Mouse (Mus musculus): ENCODE data around the gene Prkab1.

The Prkab1 gene

DNA sequence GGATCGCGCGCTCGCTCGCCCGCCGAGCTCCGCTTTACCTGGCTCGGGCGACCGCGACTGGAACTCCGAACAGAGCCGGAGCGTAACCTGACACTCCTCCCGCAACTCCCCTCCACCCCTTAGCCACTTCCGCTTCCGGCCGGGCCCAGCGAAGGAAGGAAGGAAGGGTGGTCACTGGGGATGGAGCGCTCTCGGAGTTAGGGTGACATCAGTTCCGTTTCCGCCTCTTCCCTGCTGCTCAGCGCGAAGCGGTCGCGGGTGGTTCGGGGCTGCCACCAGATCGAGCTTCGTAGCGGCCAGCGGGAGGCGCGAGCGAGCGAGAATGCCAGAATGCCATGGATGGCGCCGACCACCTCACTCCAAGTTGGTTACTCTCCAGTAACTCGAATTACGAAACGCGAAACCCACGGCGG lies at the start of gene Prkab1:
Gene Prkab1 (minus strand): TSS at position 182 of the 413 bp plus-strand sequence.
- DNase-seq (ENCODE audit: low spot score): peak; percentile 59

DNA sequence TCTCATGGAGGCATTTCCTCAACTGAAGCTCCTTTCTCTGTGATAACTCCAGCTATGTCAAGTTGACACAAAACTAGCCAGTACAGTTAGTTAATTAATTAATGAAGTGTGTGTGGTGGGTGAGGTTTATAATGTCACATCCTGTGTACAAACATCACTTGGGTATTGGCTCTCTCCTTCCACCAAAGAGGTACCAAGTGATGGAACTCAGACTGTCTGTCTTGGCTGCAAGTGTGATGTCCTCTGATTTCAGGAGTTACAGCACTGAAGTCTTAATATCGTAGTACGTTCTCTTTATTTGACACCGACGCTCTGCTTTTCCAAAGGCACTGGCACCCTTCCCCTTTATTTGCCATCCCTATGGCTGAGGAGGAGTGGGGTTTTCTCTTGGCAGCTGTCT lies 45.3 kb upstream of the Prkab1 start:
- DNase-seq (ENCODE audit: low spot score): no peak

DNA sequence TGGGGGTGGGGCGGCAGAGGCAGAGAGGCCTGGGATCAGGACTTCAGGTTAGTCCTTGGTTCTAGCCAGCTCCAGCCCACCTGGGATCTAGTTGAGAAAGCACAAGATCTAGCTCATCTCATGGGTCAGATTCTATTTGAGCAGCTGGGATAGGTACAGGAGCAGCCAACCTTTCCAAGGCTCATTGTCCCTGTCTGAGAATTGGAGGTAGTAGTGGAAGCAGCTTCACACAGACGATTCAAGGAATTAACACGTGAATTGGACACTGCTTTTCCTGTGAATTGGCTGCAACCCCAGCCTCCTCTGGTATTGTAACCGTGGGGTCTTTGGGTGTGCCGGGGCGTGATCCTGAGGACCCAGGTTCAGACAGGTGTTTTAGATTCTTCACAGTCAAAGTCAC lies 28.5 kb upstream of the Prkab1 start:
- DNase-seq (ENCODE audit: low spot score): no peak

DNA sequence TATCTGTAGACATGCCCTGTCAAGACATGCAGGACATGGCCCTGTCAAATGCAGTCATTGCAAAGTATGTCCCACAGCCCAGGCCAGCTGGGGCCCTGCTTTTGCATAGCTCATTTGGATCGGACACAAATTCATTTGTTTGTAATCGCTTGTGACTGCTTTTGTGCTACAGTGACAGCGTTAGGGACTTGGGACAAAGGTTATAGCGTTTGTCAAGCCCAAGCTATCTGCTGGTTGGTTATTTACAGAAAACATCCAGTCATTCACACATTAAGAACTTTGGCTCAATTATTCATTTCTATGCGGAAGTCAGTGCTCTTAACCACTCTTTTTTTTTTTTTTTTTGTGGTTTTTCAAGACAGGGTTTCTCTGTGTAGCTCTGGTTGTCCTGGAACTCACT lies 27.9 kb upstream of the Prkab1 start:
- DNase-seq (ENCODE audit: low spot score): no peak

DNA sequence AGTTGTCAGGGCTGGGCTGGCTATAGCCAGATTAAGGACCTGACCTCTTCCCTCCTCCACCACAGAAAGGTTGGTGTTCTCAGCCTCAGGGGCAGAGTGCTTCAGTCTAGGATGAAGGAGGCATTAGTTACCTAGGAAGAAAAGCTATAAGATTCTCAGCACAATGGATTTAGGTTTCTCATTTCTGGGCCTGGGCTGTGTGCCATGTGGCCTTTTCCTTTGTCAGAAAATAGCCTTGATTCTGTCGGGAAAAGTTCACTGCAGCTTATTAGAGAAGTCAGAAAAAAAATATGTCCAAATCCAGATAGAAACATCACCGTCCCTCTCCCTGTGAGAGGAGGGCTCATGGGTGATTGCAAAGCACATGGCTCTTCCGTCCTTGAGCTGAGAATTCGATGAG lies 25.5 kb upstream of the Prkab1 start:
- DNase-seq (ENCODE audit: low spot score): no peak

DNA sequence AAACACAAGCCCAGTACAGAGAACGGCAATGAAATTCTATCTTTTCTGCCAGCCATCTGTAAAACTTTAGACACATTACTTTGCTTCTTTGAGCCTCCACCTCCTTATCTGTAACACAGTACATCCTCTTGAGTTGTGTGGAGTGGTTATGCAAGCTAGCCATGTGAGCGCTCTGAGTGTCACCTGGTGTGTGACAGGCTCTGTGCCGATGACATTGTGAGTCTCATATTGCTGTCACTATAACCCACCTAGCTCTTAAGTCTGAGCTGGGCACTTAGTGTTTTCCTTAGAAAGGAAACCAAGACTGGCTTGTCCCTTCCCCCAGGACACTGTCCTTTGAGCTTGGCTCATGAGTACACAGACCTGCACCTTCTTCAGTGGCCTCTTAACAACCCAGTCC lies 24.0 kb upstream of the Prkab1 start:
- no peak for DNase-seq (ENCODE audit: low spot score)

DNA sequence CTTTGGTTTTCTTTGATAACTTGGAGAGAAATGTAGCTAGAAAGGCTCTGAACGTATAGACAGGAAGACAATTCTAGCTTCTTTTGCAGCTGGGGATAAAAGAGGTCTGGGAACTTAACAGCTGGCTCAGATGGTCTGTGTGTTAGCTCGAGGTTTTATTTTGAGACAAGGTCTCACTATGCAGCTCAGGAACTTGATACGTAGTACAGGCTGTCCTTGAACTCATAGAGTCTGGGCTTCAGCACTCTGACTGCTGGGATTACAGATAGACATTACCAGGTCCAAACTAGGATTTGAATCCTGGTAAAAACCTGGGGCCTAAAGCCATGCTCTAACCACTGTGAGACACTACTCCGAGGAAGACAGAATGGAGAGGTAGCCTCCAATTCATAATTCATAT lies 21.9 kb upstream of the Prkab1 start:
- no peak for DNase-seq (ENCODE audit: low spot score)

DNA sequence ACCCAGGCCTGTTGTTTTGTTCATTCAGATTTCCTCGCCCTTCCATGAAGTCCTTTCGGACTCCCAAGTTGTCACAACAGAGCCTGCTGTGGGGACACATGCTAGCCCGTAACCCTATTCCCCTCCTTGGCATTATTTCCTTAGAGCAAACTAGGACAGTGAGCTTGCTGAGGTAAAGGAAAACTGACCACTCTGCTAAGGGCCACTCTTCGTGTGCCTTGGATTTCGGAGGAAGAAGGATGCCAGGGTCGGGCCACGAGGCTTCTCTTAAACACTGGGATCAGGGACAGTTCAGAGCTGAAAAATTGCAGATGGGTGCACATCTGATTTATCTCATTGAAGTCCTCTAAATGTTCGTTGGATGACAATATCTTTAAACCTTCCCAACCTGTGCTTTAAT lies 21.3 kb upstream of the Prkab1 start:
- no peak for DNase-seq (ENCODE audit: low spot score)

DNA sequence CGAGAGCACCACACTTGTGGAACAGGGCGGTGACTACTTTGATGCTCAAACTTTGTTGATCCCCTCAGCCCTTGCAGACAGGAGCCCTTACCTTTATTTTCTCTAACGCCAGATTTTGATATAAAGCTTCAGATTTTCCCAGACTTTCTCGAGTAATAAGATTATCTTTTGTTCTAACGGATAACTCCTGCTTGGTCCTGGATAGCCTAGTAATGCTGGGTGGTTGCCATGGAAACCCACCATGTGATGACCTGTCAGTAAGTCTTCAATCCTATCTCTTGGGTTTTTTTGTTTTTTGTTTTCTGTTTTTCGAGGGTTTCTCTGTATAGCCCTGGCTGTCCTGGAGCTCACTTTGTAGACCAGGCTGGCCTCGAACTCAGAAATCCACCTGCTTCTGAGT lies 17.9 kb upstream of the Prkab1 start:
- no peak for DNase-seq (ENCODE audit: low spot score)

DNA sequence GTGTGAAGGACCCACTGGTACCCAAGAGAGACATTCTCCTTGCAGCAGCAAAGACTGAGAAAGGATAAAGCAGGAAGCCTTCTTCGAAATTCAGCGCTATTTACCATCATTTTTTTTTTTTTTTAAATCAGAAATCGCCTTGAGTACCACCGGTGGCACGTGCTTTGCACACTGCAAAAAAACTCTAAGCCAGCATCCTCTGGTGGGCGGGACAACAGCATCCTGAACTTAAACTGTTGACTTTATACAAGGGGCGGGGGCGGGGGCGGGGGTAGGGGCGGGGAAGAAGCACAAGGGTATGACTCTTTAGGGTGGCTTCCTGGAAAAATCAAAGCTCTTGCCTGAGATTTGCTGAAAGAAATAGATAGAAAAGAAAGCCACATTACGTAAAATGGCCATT lies 15.4 kb upstream of the Prkab1 start:
- no peak for DNase-seq (ENCODE audit: low spot score)

DNA sequence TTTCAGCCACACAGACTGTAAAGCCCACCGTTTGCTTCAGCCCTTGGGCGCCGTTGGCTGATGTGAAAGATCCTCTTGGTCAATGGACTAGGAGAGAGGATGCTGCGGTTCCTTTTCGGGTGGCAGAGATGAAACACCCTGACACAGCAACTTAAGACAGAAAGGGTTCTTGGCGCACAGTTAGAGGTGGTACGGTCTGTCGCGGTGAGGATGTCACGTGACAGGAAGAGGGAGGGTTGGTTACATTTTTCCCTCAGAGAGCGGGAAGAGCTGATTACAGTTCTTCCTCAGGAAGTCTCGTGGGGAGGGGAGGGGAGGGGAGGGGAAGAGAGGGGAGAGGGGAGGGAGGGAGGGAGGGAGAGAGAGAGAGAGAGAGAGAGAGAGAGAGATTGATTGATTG lies 13.4 kb upstream of the Prkab1 start:
- DNase-seq (ENCODE audit: low spot score): no peak

DNA sequence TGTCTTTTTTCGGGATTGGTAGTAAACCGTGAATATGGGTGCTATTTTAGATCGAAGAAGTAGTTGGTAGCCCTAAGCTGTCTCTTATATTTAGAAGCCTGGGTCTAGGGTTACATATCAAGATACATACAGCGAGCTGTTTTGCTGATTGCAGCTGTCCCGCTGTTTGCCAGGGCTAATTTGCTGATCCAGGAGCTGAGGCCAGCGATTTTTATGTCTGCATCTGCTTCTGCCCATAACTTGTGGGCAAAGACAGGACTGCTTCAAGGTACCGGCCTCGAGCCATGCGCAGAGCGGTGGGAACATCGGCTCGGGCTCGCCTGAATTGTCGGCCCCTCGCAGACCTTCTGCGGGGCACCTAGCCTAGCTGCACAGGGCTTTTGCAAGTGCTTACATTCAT lies 12.2 kb upstream of the Prkab1 start:
- no peak for DNase-seq (ENCODE audit: low spot score)

DNA sequence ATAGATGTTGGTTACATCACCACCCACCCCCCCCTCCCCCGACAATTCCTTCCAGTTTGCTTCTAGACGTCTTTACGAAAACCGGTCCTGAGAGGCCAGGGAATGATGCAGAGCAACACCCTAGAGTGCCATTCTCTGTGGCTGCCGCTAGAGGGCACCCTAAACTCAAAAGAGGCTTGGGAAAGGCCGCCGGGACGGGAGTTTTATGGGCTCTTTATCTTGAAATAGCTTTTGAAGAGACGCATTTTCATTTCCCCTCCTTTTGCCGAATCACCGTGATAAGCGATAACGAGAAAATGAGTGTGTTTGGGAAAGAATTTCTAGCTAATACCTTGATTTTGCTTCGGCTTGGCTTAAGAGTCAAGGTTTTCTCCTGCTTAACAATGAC lies 6.9 kb upstream of the Prkab1 start:
- DNase-seq (ENCODE audit: low spot score): no peak

DNA sequence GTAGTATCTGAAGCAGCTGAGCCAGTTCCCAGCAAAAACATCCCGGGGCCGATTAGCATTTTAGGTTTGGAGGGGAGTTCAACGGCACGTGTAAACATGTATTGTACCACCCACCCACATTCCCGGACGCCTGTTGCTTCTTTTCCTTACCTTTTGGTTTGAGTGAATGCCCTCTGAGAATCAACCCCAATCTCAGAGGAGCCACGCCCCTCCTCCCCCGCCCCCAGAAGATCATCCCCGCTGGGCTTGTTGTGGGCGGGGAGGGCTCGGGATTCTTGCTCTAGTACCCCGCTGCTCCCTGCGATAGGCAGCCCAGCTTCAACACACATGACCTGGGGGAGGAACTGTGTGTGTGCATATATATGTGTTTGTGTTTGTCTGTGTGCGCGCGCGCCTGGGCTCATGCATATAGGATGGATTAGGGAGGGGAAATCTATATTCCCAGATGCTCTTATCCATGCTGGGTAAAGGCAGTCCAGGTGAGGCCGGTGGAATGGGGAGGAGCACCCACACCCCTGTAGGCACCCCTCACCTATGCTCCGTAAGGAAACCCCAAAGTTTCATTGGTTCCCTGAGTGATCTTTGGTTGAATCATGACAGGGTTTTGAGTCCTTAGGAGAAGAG lies 6.4 kb upstream of the Prkab1 start:
- no peak for DNase-seq (ENCODE audit: low spot score)

DNA sequence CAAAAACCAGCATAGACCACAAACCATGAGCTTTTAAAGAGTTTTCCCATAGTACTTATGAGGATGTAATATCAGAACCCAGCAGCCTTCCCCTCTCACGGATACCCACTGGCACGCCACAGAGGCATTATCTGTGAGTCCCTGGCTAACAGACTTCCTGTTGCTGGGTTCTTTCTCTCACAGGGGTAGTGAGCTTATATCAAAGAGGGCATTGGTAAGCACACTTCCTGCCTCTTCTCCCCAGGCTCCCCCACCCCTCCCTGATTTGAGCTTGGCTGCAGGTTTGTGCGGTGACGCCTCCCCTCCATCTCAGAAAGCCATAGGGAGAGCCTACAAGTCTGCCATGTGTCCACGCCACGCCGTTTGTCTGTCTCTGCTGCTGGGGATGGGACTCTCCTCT lies 4.8 kb upstream of the Prkab1 start:
- DNase-seq (ENCODE audit: low spot score): no peak

DNA sequence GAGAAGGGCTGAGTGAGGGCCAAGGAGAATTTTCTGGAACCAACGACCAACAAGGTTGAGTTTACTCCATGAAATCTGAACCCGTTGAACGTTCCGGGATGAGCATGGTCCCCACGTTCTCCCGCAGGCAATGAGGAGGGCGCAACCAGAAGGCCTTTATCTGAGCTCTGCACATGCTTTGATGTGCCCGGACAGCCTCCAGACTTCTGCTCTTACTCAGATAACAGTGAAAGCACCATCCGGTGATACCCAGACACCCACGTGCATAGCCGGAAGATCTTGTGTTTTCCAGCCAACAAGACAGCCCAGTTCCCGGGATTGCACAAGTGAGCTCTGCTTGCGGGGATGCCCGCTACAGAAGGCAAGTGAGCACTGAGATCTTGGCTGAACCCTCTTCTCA lies 2.3 kb upstream of the Prkab1 start:
- no peak for DNase-seq (ENCODE audit: low spot score)

DNA sequence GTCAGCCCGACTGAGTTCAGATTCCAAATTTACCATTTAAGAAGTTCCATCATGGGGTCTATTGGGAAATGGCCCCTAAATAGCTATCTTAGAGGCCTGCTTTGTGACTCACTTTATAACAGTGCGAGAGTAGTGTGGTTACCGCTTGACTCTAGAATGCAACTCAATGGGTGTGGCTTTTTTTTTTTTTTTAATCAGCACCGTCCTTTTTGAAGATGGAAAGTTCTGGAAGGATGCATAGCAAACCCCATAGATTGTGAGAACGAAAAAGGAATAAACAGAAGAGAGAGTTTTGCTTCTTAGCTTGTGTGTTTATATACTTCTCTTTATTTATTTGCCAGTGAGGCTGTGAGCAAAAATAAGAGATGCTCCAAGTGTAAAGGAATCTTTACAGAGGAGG lies 1.8 kb upstream of the Prkab1 start:
- no peak for DNase-seq (ENCODE audit: low spot score)

DNA sequence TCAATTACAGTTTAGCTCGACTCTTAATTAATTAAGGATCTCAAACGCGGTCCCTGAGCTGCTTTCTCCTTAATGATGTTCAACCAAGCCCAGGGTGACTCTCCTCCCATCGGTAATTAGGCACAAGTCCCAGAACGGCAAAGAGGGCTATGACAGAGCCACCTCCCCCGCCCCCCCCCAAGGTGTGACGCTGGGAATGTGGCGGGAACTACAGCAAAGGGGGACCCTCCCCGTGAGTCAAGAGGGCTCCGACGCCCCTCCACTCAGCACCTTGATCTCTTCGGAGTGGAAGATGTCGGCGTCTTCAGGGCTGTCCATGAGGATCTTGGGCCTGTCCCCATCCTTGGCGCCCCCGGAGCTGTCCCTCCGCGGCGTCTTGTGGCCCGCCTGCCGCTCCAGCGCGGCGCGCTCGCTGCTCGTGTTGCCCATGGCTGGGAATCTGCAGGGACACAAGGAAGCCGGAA lies 455 bp downstream of the Prkab1 start:
- no peak for DNase-seq (ENCODE audit: low spot score)

DNA sequence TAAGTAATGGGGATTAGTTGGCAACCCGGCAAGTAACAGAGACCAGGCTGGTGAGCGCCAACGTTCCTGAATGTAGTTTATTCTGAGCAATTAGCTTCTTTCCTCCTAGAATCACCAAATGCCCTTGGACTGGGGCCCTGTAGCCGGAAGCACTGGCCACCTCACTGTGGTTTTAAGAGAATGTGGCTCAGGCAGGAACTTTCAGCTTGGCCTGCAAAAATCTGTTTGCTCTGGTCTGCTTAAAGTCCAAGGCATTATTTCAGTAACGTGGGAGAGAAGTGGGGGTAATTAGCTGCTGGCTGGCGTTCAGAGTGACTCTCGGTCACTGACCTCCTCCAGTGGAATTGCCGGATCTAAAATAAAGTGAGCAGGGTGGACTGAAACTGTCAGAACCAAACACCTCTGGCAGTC lies 1.1 kb downstream of the Prkab1 start:
- no peak for DNase-seq (ENCODE audit: low spot score)

DNA sequence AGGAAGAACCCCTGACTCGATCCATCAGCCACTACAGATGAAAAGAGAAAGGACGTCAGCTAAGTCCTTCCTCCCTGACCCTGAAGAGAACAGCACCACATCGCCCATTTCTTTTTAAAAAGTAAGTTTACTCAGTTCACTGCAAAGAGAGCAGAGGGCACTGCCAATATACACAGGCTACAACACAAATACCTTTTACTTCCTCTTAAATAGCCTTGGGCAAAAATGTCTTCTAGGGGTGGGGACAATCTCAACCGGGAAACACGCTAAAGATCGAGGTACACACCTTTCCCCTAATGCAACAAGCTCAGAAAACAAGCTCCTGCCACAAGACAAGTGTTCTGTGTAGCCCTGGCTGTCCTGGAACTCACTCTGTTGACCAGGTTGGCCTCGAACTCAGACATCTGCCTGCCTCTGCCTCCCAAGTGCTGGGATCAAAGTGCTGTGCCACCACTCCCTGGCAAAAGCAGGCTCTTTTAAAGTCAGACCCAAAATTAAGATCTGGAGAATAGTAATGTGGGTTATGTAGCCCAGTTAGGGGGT lies 1.6 kb downstream of the Prkab1 start:
- no peak for DNase-seq (ENCODE audit: low spot score)

DNA sequence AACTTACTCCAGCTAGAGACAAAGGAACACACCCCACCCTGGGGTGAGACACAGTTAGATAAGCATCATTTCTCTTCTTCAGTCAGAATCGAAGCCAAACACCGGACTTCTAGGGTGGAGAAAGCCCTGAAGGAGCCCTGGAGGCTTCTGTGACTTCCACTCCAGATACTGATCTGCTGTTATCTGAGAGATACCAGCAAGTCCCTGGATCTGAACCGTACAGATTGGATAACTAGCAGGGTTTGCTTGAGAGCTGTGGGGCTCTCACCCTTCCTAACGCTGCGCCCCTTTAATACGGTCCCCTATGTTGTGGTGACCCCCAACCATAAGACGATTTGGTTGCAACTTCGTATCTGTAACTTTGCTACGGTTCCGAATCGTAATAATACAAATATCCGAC lies 2.2 kb downstream of the Prkab1 start:
- DNase-seq (ENCODE audit: low spot score): no peak

DNA sequence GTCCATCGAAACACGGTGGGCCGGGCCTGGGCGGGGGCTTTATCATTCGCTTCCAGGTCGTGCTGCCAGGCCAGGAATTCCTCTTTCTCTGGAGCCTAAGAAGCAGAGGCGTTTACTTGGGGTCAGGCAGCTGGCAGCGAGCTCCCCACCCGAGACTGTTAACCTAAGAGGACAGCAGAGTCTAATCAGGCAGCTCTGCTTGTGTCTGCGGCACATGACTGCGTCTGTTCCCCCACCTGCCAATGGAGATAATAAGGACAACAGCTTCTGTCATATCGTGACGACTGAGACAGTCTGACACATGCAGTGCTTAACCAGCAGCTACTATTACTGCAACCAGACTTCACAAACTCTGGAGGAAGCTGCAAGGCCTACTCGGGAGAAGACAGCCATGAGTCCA lies 2.8 kb downstream of the Prkab1 start:
- DNase-seq (ENCODE audit: low spot score): no peak

DNA sequence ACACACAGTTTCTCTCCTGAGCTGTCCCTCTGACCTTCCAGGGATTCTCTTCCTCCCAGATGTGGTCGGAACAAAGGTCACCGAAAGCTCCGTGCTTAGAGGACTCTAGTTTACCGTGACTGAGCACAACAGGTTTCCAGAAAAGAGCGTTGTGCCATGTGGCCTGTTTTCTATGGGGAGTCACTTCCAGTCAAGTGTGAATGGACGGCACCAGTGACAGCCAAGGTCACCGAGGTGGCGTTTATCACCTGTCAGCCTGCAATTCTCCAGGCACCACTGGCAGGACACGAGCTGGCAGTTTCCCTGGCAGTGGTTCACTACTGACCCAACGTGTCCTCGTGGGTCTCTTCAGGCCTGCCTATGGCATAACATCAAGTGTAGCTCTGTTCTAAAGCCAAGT lies 4.9 kb downstream of the Prkab1 start:
- no peak for DNase-seq (ENCODE audit: low spot score)

DNA sequence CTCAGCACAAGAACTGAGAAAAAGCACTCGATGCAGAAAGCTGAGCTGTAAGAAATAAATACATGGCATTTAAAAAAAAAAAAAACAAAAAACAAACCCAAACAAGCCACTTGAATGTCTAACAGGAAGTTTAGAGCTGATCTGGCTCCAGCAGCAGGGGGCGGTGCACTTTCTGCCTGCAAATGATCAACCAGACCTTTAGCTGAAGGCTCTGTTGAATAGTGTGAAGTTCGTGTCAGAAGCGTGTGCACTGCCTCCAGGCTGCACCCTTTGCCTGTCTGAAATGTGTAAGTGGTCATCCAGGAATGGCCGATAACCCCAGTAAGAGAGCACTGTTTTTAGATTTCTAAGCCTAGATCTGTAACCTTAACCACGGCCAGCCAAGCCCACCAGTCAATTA lies 5.5 kb downstream of the Prkab1 start:
- DNase-seq (ENCODE audit: low spot score): no peak

DNA sequence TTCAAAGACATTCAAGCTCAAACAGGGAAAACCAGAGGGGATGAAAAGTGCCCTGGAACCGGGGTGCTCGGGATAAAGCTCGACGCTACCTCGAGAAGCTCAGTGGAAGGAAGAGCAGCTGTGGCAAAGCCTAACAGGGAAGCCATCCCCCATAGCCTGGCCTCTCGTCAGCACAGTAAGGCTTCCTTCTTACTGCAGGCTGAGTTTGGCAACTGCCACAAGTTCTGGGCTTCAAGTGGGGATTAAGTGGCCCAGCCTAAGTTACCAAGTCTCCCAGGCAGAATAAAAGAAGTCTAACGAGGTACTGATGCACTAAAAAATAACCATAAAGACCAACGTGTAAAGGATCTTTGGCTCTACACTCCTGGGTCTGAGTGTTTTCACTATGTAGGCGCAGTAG lies 6.1 kb downstream of the Prkab1 start:
- no peak for DNase-seq (ENCODE audit: low spot score)
